Mouse (Mus musculus): ENCODE data around the gene Plpp7.

- no peak for TF ChIP-seq POLR2A (IDR thresholded peaks at IDR 0.05; ENCODE audit: low read depth, low read length)
- TF ChIP-seq CTCF (IDR thresholded peaks at IDR 0.05; ENCODE audit: extremely low read depth, insufficient read depth, insufficient read length, insufficient replicate concordance): no peak
Measured at GRCm38 (mm10) chr2:32064913-32065312, 30.4 kb upstream of the Plpp7 start.
